Mouse (Mus musculus): ENCODE results near the gene Vmn2r77. TPM values are rescaled to one million over a fixed set of nuclear protein-coding genes. Genes with fewer than 3 reads are reported as not detected.
"Not testable (repeated sequence)": the region's sequence is repeated elsewhere in the genome, so short reads cannot be mapped to it uniquely, and the experiment has no call there.

Gene Vmn2r77
- polyA plus RNA-seq (2016; fragmentation: Nextera tagmentation; extraction: Ambion mirVana) = not detected in 2 replicates

- H3K9me3 ChIP-seq = no peaks in the 10 kb centered on the region
- ATAC-seq (ENCODE audit: low FRiP score, low read depth) = no peak
- no peaks in the 10 kb centered on the region for H3K27me3 ChIP-seq
These were observed at the start of gene Vmn2r77 for GRCm38 (mm10) chr7:86794727-86795126. Gene Vmn2r77, plus strand, starts transcription at chr7:86795027.

GRCm38 (mm10) chr7:86760751-86761150, 34.1 kb upstream of the Vmn2r77 start:
- no peak overlapping the region for H3K9ac ChIP-seq (replicated peaks)
- H3K27ac ChIP-seq (replicated peaks) = no peak overlapping the region
- H3K9me3 ChIP-seq = no peaks in the 10 kb centered on the region
- ATAC-seq (ENCODE audit: low FRiP score, low read depth) = no peak
- no peak overlapping the region for H3K4me3 ChIP-seq
- no peaks in the 10 kb centered on the region for H3K4me1 ChIP-seq
- 93% methylated on average over 1 of the region's 1 CpGs for WGBS
- no peaks in the 10 kb centered on the region for H3K27me3 ChIP-seq
- no peak overlapping the region for H3K4me2 ChIP-seq (replicated peaks)
- no peaks in the 10 kb centered on the region for H3K36me3 ChIP-seq

More at GRCm38 (mm10) chr7:86794727-86795126, at the start of gene Vmn2r77:
- Histone ChIP-seq H3K4me1 (no peaks in the 10 kb centered on the region), H3K4me2 (replicated peaks) (no peak within 1 kb of the TSS), H3K27ac (replicated peaks) (no peak within 1 kb of the TSS), H3K9ac (replicated peaks) (no peak within 1 kb of the TSS), H3K36me3 (no peaks in the 10 kb centered on the region), H3K4me3 (no peak within 1 kb of the TSS)

- Histone ChIP-seq H3K9ac (replicated peaks) (no peak overlapping the region), H3K36me3 (no peaks in the 10 kb centered on the region), H3K4me2 (replicated peaks) (no peak overlapping the region), H3K27me3 (no peaks in the 10 kb centered on the region), H3K9me3 (no peaks in the 10 kb centered on the region), H3K4me1 (no peaks in the 10 kb centered on the region), H3K27ac (replicated peaks) (no peak overlapping the region), H3K4me3 (no peak overlapping the region)
- no peak for ATAC-seq (ENCODE audit: low FRiP score, low read depth)
These were observed 30.2 kb upstream of the Vmn2r77 start for GRCm38 (mm10) chr7:86764628-86765027.

- WGBS = 89% methylated on average over 3 of the region's 3 CpGs
These were observed 23.2 kb upstream of the Vmn2r77 start for GRCm38 (mm10) chr7:86771621-86772020.

GRCm38 (mm10) chr7:86775617-86776325, 19.1 kb upstream of the Vmn2r77 start, which contains the start of gene Folh1:
Gene Folh1, minus strand, starts transcription at chr7:86775943.
- H3K4me2 ChIP-seq (replicated peaks) = peak within 1 kb of the TSS; percentile 49
- H3K4me3 ChIP-seq = peak within 1 kb of the TSS; percentile 23
- H3K4me1 ChIP-seq = no peaks in the 10 kb centered on the region
- H3K9me3 ChIP-seq = no peaks in the 10 kb centered on the region
- no peak within 1 kb of the TSS for H3K27ac ChIP-seq (replicated peaks)
- no peaks in the 10 kb centered on the region for H3K36me3 ChIP-seq
- no peak within 1 kb of the TSS for H3K9ac ChIP-seq (replicated peaks)
- H3K27me3 ChIP-seq = no peaks in the 10 kb centered on the region
- peak; percentile 70 for ATAC-seq (ENCODE audit: low FRiP score, low read depth)
- WGBS = 5% methylated on average over 11 of the region's 11 CpGs

More at GRCm38 (mm10) chr7:86771621-86772020, 23.2 kb upstream of the Vmn2r77 start:
- no peak for ATAC-seq (ENCODE audit: low FRiP score, low read depth)
- Histone ChIP-seq H3K27ac (replicated peaks) (no peak overlapping the region), H3K9me3 (no peaks in the 10 kb centered on the region), H3K4me3 (no peak overlapping the region), H3K4me1 (no peaks in the 10 kb centered on the region), H3K36me3 (no peaks in the 10 kb centered on the region), H3K9ac (replicated peaks) (no peak overlapping the region), H3K27me3 (no peaks in the 10 kb centered on the region), H3K4me2 (replicated peaks) (no peak overlapping the region)

GRCm38 (mm10) chr7:86815241-86815640, 20.4 kb downstream of the Vmn2r77 start:
- H3K4me3 ChIP-seq; H3K4me1 ChIP-seq; H3K9me3 ChIP-seq; H3K4me2 ChIP-seq (replicated peaks); ATAC-seq (ENCODE audit: low FRiP score, low read depth); H3K9ac ChIP-seq (replicated peaks); H3K36me3 ChIP-seq; H3K27me3 ChIP-seq; H3K27ac ChIP-seq (replicated peaks): not testable (repeated sequence)
- WGBS = 89% methylated on average over 5 of the region's 5 CpGs

- H3K27ac ChIP-seq (replicated peaks); H3K4me3 ChIP-seq; H3K4me1 ChIP-seq; H3K4me2 ChIP-seq (replicated peaks); H3K27me3 ChIP-seq; ATAC-seq (ENCODE audit: low FRiP score, low read depth); H3K9ac ChIP-seq (replicated peaks); H3K36me3 ChIP-seq; H3K9me3 ChIP-seq: not testable (repeated sequence)
- 86% methylated on average over 6 of the region's 6 CpGs for WGBS
These were observed 20.9 kb downstream of the Vmn2r77 start for GRCm38 (mm10) chr7:86815716-86816115.

GRCm38 (mm10) chr7:86816466-86816865, 21.6 kb downstream of the Vmn2r77 start:
- H3K36me3 ChIP-seq = no peaks in the 10 kb centered on the region
- H3K4me3 ChIP-seq = no peak overlapping the region
- H3K9ac ChIP-seq (replicated peaks) = no peak overlapping the region
- H3K4me1 ChIP-seq = no peaks in the 10 kb centered on the region
- ATAC-seq (ENCODE audit: low FRiP score, low read depth) = no peak
- H3K4me2 ChIP-seq (replicated peaks) = no peak overlapping the region
- 78% methylated on average over 1 of the region's 1 CpGs for WGBS
- H3K27ac ChIP-seq (replicated peaks) = no peak overlapping the region
- H3K9me3 ChIP-seq = no peaks in the 10 kb centered on the region
- H3K27me3 ChIP-seq = no peaks in the 10 kb centered on the region

Other genes with a start within 250 kb of the Vmn2r77 start
- gene Olfr295, start 211.2 kb upstream of the Vmn2r77 start, polyA plus RNA-seq (2016; fragmentation: Nextera tagmentation; extraction: Ambion mirVana) = not detected in 2 replicates
- gene Olfr294, start 178.4 kb upstream of the Vmn2r77 start, polyA plus RNA-seq (2016; fragmentation: Nextera tagmentation; extraction: Ambion mirVana) = not detected in 2 replicates
- not detected in 2 replicates for gene Olfr293, start 146.0 kb upstream of the Vmn2r77 start, polyA plus RNA-seq (2016; fragmentation: Nextera tagmentation; extraction: Ambion mirVana)
- gene Olfr292, start 106.7 kb upstream of the Vmn2r77 start, polyA plus RNA-seq (2016; fragmentation: Nextera tagmentation; extraction: Ambion mirVana) = not detected in 2 replicates
- 0.12 TPM in 1 of 2 replicates, not detected in the other for gene Folh1, start 19.1 kb upstream of the Vmn2r77 start, polyA plus RNA-seq (2016; fragmentation: Nextera tagmentation; extraction: Ambion mirVana)
- not detected in 2 replicates for gene Vmn2r78, start 120.1 kb downstream of the Vmn2r77 start, polyA plus RNA-seq (2016; fragmentation: Nextera tagmentation; extraction: Ambion mirVana)
- not detected in 2 replicates for gene Vmn2r79, start 201.1 kb downstream of the Vmn2r77 start, polyA plus RNA-seq (2016; fragmentation: Nextera tagmentation; extraction: Ambion mirVana)

Data from midbrain, embryonic 12.5 days (tissue).